Mouse (Mus musculus): ENCODE data around the gene C1qtnf1.
A peak's percentile ranks its signal among the peaks of the same experiment; 100 is the strongest.

DNA sequence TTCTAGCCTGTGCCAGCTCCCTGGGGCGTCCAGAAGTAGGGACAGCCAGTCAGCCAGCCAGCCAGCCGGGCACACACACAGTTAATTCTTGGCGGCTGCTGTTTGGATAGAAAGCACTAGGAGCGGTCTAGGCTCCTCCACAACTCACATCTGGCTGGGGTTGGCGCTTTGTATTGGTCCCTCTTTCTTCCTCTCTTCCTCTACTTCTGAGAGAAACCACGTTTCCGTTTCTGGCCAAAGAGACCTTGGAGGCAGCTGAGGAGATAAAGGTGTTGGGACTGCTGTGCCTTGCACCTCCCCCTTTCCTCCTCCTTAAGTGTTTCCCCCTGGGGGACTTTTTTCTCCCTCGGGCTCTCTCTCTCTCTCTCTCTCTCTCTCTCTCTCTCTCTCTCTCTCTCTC is at the start of gene C1qtnf1:
- TF ChIP-seq CTCF (IDR thresholded peaks at IDR 0.05; ENCODE audit: low read depth, low read length) (no peak), POLR2A (IDR thresholded peaks at IDR 0.05; ENCODE audit: extremely low read depth, insufficient read depth, low read length) (0 out of 2 replicates have a peak, but pooled peaks have one; percentile 5)

All from liver, adult 2 months (tissue).